Mouse (Mus musculus) kidney, postnatal 14 days (tissue): ENCODE results near the gene Sdr16c6.

Experiments
- DNase-seq: peaks from one replicate; pipeline ENCODE4 v3.0.0; 2022; ENCODE audit warnings: mixed read lengths

Gene Sdr16c6

DNA sequence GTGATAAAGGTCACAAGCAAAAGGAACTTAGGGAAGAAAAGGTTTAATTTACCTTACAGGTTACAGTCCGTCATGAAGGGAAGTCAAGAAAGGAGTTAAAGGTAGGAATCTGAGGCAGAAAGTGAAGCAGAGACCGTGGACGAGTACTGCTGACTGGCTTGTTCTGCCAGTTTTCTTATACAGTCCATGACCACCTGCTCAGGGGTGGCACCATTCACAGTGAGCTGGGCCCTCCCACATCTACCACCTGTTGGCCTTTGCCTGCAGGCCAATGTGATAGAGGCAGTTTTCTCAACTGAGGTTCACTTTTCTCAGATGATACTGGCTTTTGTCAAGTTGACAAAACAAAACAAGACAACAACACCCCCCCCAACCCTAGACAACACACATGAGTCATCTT lies at the start of gene Sdr16c6:
Gene Sdr16c6, minus strand, starts transcription at position 151 of the 400 bp plus-strand sequence.
- DNase-seq: no peak

DNA sequence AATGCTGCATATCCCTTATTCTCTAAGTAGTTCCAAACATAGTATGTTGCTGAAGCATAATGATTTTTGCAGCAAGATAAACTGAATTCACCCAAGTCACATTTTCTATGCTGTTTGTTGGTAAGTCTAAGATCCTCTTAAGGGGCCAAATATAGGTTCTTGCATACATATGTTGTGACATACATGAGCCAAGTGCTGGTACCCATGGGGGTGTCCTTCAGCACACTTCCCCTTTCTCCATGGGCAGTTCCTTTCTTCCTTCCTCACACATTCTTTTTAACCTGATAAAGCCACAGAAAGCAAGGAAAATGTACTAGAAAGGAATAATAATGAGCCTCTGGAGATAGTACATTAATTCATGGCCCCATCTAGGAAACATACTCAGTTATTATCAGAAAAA lies 2.9 kb upstream of the Sdr16c6 start:
- DNase-seq: no peak

DNA sequence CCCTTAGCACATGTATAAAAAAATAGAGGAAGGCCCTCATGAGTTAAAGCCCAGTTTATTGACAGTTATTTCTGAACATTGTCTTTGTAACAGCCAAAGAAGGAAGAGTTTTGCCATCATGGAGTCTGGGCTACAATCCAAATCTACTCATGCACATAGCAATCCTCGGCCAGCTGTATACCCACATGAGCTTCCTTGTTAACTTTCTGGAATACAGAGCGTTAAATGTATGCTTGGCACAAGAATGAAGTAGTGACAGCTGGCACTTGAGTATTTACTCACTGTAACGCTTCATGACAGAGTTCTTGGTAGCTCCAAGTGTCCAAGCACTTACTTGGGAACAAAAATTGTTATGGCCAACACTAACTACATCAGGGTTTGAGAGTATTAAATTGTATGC lies 1.8 kb upstream of the Sdr16c6 start:
- DNase-seq: no peak

DNA sequence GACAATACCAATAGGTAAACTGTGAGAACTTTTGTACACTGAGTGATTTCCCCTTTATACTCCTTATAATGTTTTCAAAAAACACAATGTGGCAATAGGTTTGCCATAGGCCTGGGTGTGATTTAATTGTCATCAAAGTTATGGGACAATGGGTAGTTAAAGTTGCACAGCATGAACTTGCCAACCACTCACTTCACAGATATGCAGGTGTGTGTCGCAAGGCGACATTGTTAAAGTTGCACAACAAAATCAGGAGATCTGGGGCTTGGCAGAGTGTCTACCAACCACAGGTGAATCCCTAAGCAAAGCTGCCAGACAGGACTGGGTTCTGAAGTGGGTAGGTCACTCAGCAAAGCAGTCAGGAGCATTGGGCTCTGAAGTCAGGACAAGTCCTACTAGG lies 1.3 kb downstream of the Sdr16c6 start:
- no peak for DNase-seq
